Mouse (Mus musculus): Measurements from ENCODE around the gene Wwox. TPM values are rescaled to one million over a fixed set of nuclear protein-coding genes. Genes with fewer than 3 reads are reported as not detected.

Wwox gene
- polyA plus RNA-seq, 1 experiment from 2014 or later = 11.0 TPM

DNA sequence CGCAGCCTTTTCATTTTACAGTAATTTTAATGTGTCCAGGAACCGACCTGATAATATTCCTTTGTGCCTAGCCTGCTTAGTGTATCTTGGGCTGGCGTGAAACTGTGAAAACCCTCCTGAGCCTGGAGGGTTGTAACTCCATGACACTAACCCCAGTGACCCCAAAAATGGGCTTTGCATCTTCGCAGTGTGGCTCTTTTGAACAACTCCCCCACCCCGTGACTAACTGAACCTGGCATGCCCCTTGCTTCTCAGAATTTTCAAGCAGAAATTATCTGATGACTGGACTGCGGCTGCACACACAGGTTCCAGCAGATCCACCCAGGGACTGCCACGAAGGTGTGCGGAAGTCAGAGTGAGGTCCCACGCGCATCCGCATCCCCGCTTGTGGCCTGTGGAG is 631.8 kb downstream of the Wwox start:
- ATAC-seq (ENCODE audit: insufficient read depth, low FRiP score, low TSS enrichment) = no peak
- H3K4me3 ChIP-seq (ENCODE audit: low read depth, low read length) = no peak overlapping the region
- WGBS = 89% methylated on average over 12 of the region's 12 CpGs
- no peaks in the 10 kb centered on the region for H3K4me1 ChIP-seq (ENCODE audit: control insufficient read depth, insufficient read depth, low read length)
- H3K9ac ChIP-seq (ENCODE audit: low read length) = no peak overlapping the region
- no peaks in the 10 kb centered on the region for H3K36me3 ChIP-seq (ENCODE audit: control insufficient read depth, insufficient read depth, low read length)
- H3K9me3 ChIP-seq (ENCODE audit: control insufficient read depth, low read length) = no peaks in the 10 kb centered on the region
- no peak for DNase-seq (ENCODE audit: low spot score)
- H3K27me3 ChIP-seq (ENCODE audit: control insufficient read depth, insufficient read depth, low read length) = no peaks in the 10 kb centered on the region
- no peak overlapping the region for H3K4me2 ChIP-seq (ENCODE audit: low read depth)
- no peak overlapping the region for H3K27ac ChIP-seq (ENCODE audit: low read depth, low read length)

DNA sequence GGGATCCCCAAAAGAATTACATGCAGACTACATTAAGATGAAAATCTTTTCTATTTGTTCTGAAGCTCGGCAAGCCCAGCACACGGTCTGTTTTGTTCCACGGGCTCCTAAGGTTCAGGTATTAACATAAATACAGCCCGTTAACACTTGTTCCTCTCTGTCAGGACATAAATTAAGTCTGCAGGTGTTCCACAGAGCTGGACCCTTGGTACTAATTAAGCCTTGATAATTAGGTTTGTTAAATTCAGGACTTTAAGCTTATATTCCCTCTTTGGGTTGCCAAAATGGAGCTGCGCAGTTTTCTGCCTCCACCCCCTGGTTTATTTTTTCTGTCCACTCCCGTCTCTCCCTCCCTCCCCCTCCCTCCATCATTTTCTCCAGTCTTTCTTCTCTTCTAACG is 638.8 kb downstream of the Wwox start:
- WGBS = 78% methylated on average over 7 of the region's 7 CpGs

DNA sequence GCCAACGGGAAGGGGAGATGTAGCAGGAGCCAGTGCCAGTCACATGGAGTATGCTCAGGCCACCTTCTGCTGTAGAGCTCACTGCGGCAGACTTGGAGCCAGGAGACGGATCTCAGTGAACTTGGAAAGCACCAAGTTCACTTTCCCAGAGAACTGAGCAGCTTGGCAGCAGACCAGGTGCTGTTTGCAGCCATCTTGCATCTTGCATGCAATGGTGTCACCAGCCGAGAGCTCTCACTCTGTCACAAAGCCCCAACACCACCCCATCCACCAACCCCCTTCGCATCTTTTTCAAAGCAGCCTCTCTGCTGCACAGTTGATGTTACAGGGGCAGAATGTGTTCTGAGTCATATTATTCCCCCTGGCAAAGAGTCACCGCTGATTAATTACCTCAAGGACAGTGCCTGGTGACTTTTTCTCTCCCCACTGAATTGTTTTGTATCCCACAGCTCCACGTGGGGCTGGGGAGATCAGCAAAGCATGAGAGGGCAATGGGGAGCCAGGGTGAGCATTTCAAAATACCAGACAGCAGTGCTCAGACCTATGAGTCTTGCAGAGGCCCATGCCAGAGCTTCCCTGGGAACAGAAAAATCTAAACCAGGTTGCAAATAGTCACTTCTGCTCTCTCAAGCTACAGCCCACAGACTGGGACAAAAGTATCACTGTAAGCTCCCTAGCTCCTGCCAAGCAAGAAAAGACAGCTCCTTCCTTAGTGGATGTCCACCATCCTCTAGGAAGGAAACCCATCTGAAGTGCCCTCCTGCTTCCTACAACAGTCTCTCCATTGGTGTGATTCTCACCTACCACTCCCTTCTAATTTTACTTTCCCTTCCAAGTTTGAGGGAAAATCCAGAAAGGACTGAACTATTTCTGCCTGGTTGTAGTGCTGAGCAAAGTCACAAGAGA is 642.1 kb downstream of the Wwox start:
- Histone ChIP-seq H3K9ac (ENCODE audit: low read length) (no peak overlapping the region), H3K4me2 (ENCODE audit: low read depth) (no peak overlapping the region), H3K36me3 (ENCODE audit: control insufficient read depth, insufficient read depth, low read length) (no peaks in the 10 kb centered on the region), H3K4me3 (ENCODE audit: low read depth, low read length) (no peak overlapping the region), H3K9me3 (ENCODE audit: control insufficient read depth, low read length) (no peaks in the 10 kb centered on the region), H3K27ac (ENCODE audit: low read depth, low read length) (no peak overlapping the region), H3K4me1 (ENCODE audit: control insufficient read depth, insufficient read depth, low read length) (no peaks in the 10 kb centered on the region), H3K27me3 (ENCODE audit: control insufficient read depth, insufficient read depth, low read length) (no peaks in the 10 kb centered on the region)
- ATAC-seq (ENCODE audit: insufficient read depth, low FRiP score, low TSS enrichment) (no peak), DNase-seq (ENCODE audit: low spot score) (no peak)
- 79% methylated on average over 7 of the region's 7 CpGs for WGBS

More for the DNA sequence above, 638.8 kb downstream of the Wwox start:
- ATAC-seq (ENCODE audit: insufficient read depth, low FRiP score, low TSS enrichment) (no peak), DNase-seq (ENCODE audit: low spot score) (no peak)
- Histone ChIP-seq H3K4me2 (ENCODE audit: low read depth) (no peak overlapping the region), H3K4me1 (ENCODE audit: control insufficient read depth, insufficient read depth, low read length) (no peaks in the 10 kb centered on the region), H3K36me3 (ENCODE audit: control insufficient read depth, insufficient read depth, low read length) (no peaks in the 10 kb centered on the region), H3K4me3 (ENCODE audit: low read depth, low read length) (no peak overlapping the region), H3K9ac (ENCODE audit: low read length) (no peak overlapping the region), H3K27me3 (ENCODE audit: control insufficient read depth, insufficient read depth, low read length) (no peaks in the 10 kb centered on the region), H3K27ac (ENCODE audit: low read depth, low read length) (no peak overlapping the region), H3K9me3 (ENCODE audit: control insufficient read depth, low read length) (no peaks in the 10 kb centered on the region)

DNA sequence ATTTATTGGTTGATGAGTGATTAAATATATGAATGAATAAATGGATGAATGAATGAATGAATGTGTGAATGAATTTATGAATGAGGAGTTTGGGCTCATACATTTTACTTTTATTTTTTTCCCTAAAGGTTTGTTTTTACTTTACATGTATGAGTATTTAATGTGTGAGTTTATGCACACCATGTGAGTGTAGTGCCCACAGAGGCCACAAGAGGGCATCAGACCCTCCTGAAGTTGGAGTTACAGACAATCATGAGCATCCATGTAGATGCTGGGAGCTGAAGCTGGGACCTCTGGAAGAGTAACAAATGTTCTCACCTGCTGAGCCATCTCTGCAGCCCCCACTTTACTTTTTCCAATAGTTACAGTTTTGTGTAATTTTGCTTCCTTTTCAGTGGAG is 648.7 kb downstream of the Wwox start:
- H3K9me3 ChIP-seq (ENCODE audit: control insufficient read depth, low read length) = no peaks in the 10 kb centered on the region
- H3K4me3 ChIP-seq (ENCODE audit: low read depth, low read length) = no peak overlapping the region
- no peaks in the 10 kb centered on the region for H3K36me3 ChIP-seq (ENCODE audit: control insufficient read depth, insufficient read depth, low read length)
- H3K27me3 ChIP-seq (ENCODE audit: control insufficient read depth, insufficient read depth, low read length) = no peaks in the 10 kb centered on the region
- ATAC-seq (ENCODE audit: insufficient read depth, low FRiP score, low TSS enrichment) (no peak), DNase-seq (ENCODE audit: low spot score) (no peak)
- no peaks in the 10 kb centered on the region for H3K4me1 ChIP-seq (ENCODE audit: control insufficient read depth, insufficient read depth, low read length)
- no peak overlapping the region for H3K27ac ChIP-seq (ENCODE audit: low read depth, low read length)
- no peak overlapping the region for H3K4me2 ChIP-seq (ENCODE audit: low read depth)
- H3K9ac ChIP-seq (ENCODE audit: low read length) = no peak overlapping the region

DNA sequence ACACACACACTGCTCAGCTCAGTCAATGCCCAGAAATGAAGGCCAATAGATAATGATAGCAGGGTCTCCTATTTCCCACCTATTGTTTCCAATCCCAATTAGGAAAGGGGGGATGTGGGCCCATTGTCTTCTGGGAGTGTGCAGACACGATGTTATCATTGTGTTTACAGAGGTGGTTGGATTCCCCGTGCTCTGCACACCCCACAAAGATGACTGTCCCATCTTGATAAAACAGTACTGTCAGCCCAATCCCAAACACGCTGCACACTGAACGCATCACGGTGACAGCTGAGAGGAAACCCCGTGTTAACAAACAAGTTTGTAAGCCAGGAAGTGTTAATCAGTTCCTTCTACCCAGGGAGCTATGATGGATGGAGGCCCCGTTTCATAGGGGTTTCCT is 650.3 kb downstream of the Wwox start:
- no peaks in the 10 kb centered on the region for H3K4me1 ChIP-seq (ENCODE audit: control insufficient read depth, insufficient read depth, low read length)
- no peak overlapping the region for H3K27ac ChIP-seq (ENCODE audit: low read depth, low read length)
- H3K4me3 ChIP-seq (ENCODE audit: low read depth, low read length) = no peak overlapping the region
- 83% methylated on average over 7 of the region's 7 CpGs for WGBS
- no peaks in the 10 kb centered on the region for H3K36me3 ChIP-seq (ENCODE audit: control insufficient read depth, insufficient read depth, low read length)
- H3K27me3 ChIP-seq (ENCODE audit: control insufficient read depth, insufficient read depth, low read length) = no peaks in the 10 kb centered on the region
- no peak for DNase-seq (ENCODE audit: low spot score)
- H3K9me3 ChIP-seq (ENCODE audit: control insufficient read depth, low read length) = no peaks in the 10 kb centered on the region
- no peak overlapping the region for H3K4me2 ChIP-seq (ENCODE audit: low read depth)
- no peak for ATAC-seq (ENCODE audit: insufficient read depth, low FRiP score, low TSS enrichment)
- H3K9ac ChIP-seq (ENCODE audit: low read length) = no peak overlapping the region

DNA sequence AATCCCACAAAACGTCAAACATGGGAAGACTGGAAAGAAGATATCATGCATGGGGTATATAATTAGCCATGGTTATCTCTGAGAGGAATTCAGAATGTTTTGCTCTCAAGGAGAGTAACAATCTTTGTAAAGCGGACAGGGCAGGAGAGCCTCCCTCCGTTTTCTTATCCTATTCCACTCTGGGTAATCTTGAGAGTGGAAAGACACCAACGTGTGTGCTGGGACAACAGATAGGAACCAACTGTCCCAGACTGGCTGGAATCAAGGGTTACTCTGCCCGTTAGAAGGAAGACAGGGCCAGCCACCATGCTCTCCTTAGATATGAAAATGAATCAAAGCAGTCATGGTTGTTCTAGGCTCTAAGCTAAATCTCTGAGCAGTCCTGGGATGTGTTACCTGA is 650.7 kb downstream of the Wwox start:
- 83% methylated on average over 5 of the region's 5 CpGs for WGBS
- H3K27me3 ChIP-seq (ENCODE audit: control insufficient read depth, insufficient read depth, low read length) = no peaks in the 10 kb centered on the region
- DNase-seq (ENCODE audit: low spot score) (no peak), ATAC-seq (ENCODE audit: insufficient read depth, low FRiP score, low TSS enrichment) (no peak)
- H3K36me3 ChIP-seq (ENCODE audit: control insufficient read depth, insufficient read depth, low read length) = no peaks in the 10 kb centered on the region
- H3K27ac ChIP-seq (ENCODE audit: low read depth, low read length) = no peak overlapping the region
- H3K9me3 ChIP-seq (ENCODE audit: control insufficient read depth, low read length) = no peaks in the 10 kb centered on the region
- no peak overlapping the region for H3K4me3 ChIP-seq (ENCODE audit: low read depth, low read length)
- H3K4me2 ChIP-seq (ENCODE audit: low read depth) = no peak overlapping the region
- H3K9ac ChIP-seq (ENCODE audit: low read length) = no peak overlapping the region
- H3K4me1 ChIP-seq (ENCODE audit: control insufficient read depth, insufficient read depth, low read length) = no peaks in the 10 kb centered on the region

DNA sequence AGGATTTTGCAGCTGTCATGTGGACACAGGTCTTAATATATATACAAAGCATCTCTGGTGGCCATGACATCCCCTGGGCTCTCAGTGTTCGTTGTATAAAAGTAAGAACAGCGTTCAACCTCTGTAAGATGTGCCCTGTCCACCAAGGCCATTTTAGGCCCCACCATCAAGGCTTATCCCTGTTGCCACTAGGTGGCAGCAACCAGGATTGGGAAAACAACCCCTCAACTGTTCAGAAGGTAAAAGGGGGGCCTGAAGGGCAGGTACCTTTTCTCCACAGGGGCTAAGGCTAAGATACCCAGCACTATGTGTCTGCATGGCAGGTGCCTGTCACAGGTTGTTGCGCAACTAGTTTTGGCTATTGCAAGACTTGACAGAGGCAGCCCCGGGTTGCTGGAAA is 656.1 kb downstream of the Wwox start:
- DNase-seq (ENCODE audit: low spot score) = no peak

DNA sequence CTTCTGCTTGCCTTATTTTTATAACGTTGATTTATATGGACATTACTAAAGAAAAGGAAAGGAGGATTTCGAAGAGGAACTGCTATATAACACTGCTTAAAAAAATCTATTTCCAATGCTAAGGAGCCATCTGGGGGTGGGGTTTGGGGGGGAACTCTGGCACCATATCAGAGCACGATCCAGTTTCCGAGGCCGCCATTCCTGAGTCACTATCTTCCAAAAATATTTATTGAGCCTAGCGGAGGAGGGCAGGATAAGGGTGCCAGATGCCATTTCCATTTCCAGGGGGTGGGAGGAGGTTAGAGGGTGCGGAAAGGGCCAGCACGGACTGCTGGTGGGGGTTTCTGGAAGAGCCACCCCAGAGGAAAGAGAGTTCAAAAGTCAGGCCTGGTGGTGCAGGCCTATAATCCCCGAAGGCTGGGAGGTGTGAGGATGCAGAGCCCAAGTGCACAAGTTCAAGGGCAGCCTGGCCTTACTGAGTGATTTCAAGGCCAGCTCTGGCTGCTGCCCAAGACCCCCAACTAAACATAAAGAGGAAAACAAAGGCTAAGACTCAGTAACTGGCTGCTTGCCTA is 658.6 kb downstream of the Wwox start:
- 83% methylated on average over 9 of the region's 9 CpGs for WGBS
- H3K4me1 ChIP-seq (ENCODE audit: control insufficient read depth, insufficient read depth, low read length) = no peaks in the 10 kb centered on the region

More for the DNA sequence above, 656.1 kb downstream of the Wwox start:
- Histone ChIP-seq H3K36me3 (ENCODE audit: control insufficient read depth, insufficient read depth, low read length) (no peaks in the 10 kb centered on the region), H3K4me1 (ENCODE audit: control insufficient read depth, insufficient read depth, low read length) (no peaks in the 10 kb centered on the region), H3K4me2 (ENCODE audit: low read depth) (no peak overlapping the region), H3K9me3 (ENCODE audit: control insufficient read depth, low read length) (no peaks in the 10 kb centered on the region), H3K9ac (ENCODE audit: low read length) (no peak overlapping the region), H3K27ac (ENCODE audit: low read depth, low read length) (no peak overlapping the region), H3K27me3 (ENCODE audit: control insufficient read depth, insufficient read depth, low read length) (no peaks in the 10 kb centered on the region), H3K4me3 (ENCODE audit: low read depth, low read length) (no peak overlapping the region)
- 87% methylated on average over 4 of the region's 4 CpGs for WGBS
- no peak for ATAC-seq (ENCODE audit: insufficient read depth, low FRiP score, low TSS enrichment)

DNA sequence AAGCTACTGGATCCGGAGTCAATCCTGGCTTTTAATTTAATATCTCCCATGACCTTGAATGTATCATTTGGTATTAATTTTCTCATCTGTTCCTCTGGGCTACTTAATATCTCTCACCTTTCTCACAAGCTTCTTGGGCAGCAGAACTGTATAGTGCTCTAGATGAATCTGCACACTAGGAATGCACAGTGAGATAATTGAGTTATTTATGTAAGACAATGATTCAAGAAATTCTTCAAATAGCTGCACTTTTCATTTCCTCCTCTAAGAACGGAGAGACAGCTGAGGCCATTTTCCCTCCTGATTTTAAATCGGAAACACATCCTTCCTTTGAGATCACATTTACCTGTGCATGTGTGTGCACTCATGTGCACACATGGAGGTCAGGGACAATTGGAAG is 669.9 kb downstream of the Wwox start:
- H3K9me3 ChIP-seq (ENCODE audit: control insufficient read depth, low read length) = no peaks in the 10 kb centered on the region
- no peaks in the 10 kb centered on the region for H3K27me3 ChIP-seq (ENCODE audit: control insufficient read depth, insufficient read depth, low read length)
- no peak overlapping the region for H3K27ac ChIP-seq (ENCODE audit: low read depth, low read length)
- no peak overlapping the region for H3K9ac ChIP-seq (ENCODE audit: low read length)
- no peaks in the 10 kb centered on the region for H3K36me3 ChIP-seq (ENCODE audit: control insufficient read depth, insufficient read depth, low read length)
- H3K4me3 ChIP-seq (ENCODE audit: low read depth, low read length) = no peak overlapping the region
- DNase-seq (ENCODE audit: low spot score) (no peak), ATAC-seq (ENCODE audit: insufficient read depth, low FRiP score, low TSS enrichment) (no peak)
- no peak overlapping the region for H3K4me2 ChIP-seq (ENCODE audit: low read depth)
- 88% methylated on average over 3 of the region's 3 CpGs for WGBS
- H3K4me1 ChIP-seq (ENCODE audit: control insufficient read depth, insufficient read depth, low read length) = peaks cover under 1% of the 10 kb centered on the region; the same call in 1 of the 2 replicates

More for the DNA sequence above, 658.6 kb downstream of the Wwox start:
- no peak for DNase-seq (ENCODE audit: low spot score)
- ATAC-seq (ENCODE audit: insufficient read depth, low FRiP score, low TSS enrichment) = no peak
- Histone ChIP-seq H3K4me2 (ENCODE audit: low read depth) (no peak overlapping the region), H3K27me3 (ENCODE audit: control insufficient read depth, insufficient read depth, low read length) (no peaks in the 10 kb centered on the region), H3K9me3 (ENCODE audit: control insufficient read depth, low read length) (no peaks in the 10 kb centered on the region), H3K36me3 (ENCODE audit: control insufficient read depth, insufficient read depth, low read length) (no peaks in the 10 kb centered on the region), H3K4me3 (ENCODE audit: low read depth, low read length) (no peak overlapping the region), H3K27ac (ENCODE audit: low read depth, low read length) (no peak overlapping the region), H3K9ac (ENCODE audit: low read length) (no peak overlapping the region)
